Mouse (Mus musculus): ENCODE data around the gene Ppp1r1c. TPM values are rescaled to one million over a fixed set of nuclear protein-coding genes. Genes with fewer than 3 reads are reported as not detected.

Ppp1r1c gene
- total RNA-seq, 2 experiments from 2014 or later: not detected

DNA sequence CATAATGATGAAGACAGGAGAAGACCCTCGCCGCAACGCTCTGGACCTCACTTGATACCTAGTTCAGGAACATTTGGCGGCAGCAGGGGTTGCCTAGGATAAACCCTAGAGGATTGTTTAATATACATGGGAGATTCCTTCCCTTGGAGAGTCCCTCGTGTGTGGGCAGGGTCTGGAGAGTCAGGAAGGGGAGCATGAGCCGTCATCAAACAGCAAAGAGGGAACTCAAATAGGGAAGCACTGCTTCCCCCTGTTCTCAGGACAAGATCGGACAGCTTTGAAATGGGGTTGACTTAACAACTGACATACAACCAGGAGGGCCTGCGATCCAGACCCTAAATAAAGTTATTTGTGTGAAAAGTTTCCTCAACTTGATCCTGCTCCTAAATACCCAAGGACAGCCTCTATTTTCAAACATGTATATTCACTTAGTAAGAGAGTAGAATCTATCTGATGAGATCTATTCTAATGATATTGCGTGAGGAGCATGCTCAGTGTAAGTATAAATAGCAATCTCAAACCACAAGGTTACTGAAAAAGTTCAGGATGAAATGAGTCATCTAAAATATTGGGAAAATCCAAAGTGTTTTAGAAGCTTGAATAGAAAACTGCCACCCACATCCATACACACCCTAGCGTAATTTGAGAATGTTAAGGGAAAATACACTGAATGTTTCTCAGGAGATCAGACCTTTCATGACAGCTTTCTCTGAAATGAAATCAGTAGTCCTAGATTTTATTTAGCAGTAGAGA, 10.9 kb upstream of the Ppp1r1c start:
- DNase-seq (ENCODE audit: extremely low spot score in 1 of 2, low spot score in 2 of 2): no peak
- no peak overlapping the region for H3K27ac ChIP-seq
- no peak overlapping the region for H3K4me3 ChIP-seq
- intact Hi-C loops (cut with DNase I): loop anchor here (5.0 kb wide), 1 partner anchor 66 kb away; no protein-coding TSS in a partner anchor
- no peak for TF ChIP-seq CTCF (IDR thresholded peaks at IDR 0.05)

GRCm38 (mm10) chr2:79698166-79698565, 9.4 kb upstream of the Ppp1r1c start:
- no peak overlapping the region for H3K4me3 ChIP-seq
- peak overlapping the region; percentile 54; the same call in 1 of the 2 replicates for H3K27ac ChIP-seq
- TF ChIP-seq CTCF (IDR thresholded peaks at IDR 0.05): no peak
- DNase-seq (ENCODE audit: extremely low spot score in 1 of 2, low spot score in 2 of 2): no peak
- intact Hi-C loops (cut with DNase I): loop anchor here (5.0 kb wide), 1 partner anchor 64 kb away; no protein-coding TSS in a partner anchor

DNA sequence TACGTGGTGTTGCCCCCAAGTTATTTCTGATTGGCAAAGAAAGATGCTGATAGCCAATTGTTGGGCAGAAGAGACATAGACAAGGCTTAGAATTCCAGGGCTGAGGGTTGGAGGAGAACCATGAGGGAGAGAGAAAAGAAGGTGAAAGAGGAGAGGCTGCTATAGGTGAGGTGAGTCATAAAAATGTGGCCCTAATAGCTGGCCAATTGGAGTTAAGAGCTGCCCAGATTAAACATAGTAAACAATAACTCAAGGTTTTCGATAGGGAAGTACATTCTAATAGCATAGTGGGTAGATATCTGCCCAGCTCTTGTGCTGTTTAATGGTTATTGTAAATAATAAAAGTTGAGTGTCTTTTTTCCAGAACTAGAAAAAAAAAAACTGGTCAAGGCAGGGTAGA, 2.8 kb upstream of the Ppp1r1c start:
- intact Hi-C loops (cut with DNase I): no loop called here
- no peak for TF ChIP-seq CTCF (IDR thresholded peaks at IDR 0.05)
- H3K4me3 ChIP-seq: no peak overlapping the region
- no peak overlapping the region for H3K27ac ChIP-seq
- DNase-seq (ENCODE audit: extremely low spot score in 1 of 2, low spot score in 2 of 2): no peak

DNA sequence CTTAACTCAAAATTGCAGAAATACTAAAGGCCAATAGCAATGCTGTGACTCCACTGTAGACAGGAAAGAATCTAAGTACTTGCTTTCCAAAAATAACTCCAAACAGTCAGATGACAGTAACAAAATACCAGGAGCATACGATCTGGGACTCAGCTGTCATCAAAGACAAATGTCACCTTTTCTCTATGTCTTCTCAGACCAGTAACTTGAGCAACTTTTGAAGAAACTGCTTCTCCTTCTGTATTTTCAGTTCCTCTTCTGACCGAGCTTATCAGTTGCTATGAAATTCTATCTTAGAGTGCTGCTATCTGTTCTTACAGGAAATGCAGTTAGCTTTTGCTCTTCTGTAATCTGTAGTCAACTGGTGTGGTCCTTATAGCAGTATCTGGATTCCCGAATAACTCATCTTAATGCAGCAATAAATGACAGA, 6.1 kb downstream of the Ppp1r1c start:
- no peak for TF ChIP-seq CTCF (IDR thresholded peaks at IDR 0.05)

GRCm38 (mm10) chr2:79714745-79715144, 7.2 kb downstream of the Ppp1r1c start:
- no peak for TF ChIP-seq CTCF (IDR thresholded peaks at IDR 0.05)
- H3K4me3 ChIP-seq: no peak overlapping the region
- intact Hi-C loops (cut with DNase I): no loop called here
- DNase-seq (ENCODE audit: extremely low spot score in 1 of 2, low spot score in 2 of 2): no peak
- no peak overlapping the region for H3K27ac ChIP-seq

More for the DNA sequence above, 6.1 kb downstream of the Ppp1r1c start:
- no peak overlapping the region for H3K4me3 ChIP-seq
- intact Hi-C loops (cut with DNase I): no loop called here
- no peak overlapping the region for H3K27ac ChIP-seq
- DNase-seq (ENCODE audit: extremely low spot score in 1 of 2, low spot score in 2 of 2): no peak

- no peak overlapping the region for H3K27ac ChIP-seq
- TF ChIP-seq CTCF (IDR thresholded peaks at IDR 0.05): no peak
- intact Hi-C loops (cut with DNase I): no loop called here
- DNase-seq (ENCODE audit: extremely low spot score in 1 of 2, low spot score in 2 of 2): no peak
- H3K4me3 ChIP-seq: no peak overlapping the region
Measured at GRCm38 (mm10) chr2:79715925-79716324, 8.3 kb downstream of the Ppp1r1c start.

- no peak for DNase-seq (ENCODE audit: extremely low spot score in 1 of 2, low spot score in 2 of 2)
- no peak for TF ChIP-seq CTCF (IDR thresholded peaks at IDR 0.05)
- Histone ChIP-seq H3K4me3 (no peak overlapping the region), H3K27ac (no peak overlapping the region)
- intact Hi-C loops (cut with DNase I): no loop called here
Measured at GRCm38 (mm10) chr2:79717846-79718245, 10.3 kb downstream of the Ppp1r1c start.

- intact Hi-C loops (cut with DNase I): no loop called here
- no peak for DNase-seq (ENCODE audit: extremely low spot score in 1 of 2, low spot score in 2 of 2)
- Histone ChIP-seq H3K27ac (no peak overlapping the region), H3K4me3 (no peak overlapping the region)
- no peak for TF ChIP-seq CTCF (IDR thresholded peaks at IDR 0.05)
Measured at GRCm38 (mm10) chr2:79722415-79722814, 14.8 kb downstream of the Ppp1r1c start.

- H3K27ac ChIP-seq: no peak overlapping the region
- no peak for DNase-seq (ENCODE audit: extremely low spot score in 1 of 2, low spot score in 2 of 2)
- intact Hi-C loops (cut with DNase I): no loop called here
- no peak overlapping the region for H3K4me3 ChIP-seq
- no peak for TF ChIP-seq CTCF (IDR thresholded peaks at IDR 0.05)
Measured at GRCm38 (mm10) chr2:79738958-79739357, 31.4 kb downstream of the Ppp1r1c start.

DNA sequence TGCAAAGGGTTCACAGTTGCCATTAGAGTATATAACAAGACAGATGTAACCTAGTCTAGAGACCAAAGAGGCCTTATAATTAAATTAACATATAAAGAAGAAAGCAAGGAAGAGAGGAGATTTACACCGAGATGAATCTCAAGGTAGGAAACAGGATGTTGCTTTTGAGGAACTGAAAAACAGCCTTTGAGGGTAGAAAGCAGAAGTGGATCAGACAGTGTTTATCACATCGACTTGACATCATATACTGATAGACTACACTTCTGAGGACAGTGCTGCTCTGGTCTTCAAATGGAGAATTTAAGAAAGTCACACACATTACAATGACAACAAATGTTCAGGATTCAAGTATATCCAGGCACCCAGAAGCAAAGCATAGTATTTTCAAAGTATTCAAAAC, 34.4 kb downstream of the Ppp1r1c start:
- no peak overlapping the region for H3K4me3 ChIP-seq
- intact Hi-C loops (cut with DNase I): no loop called here
- no peak overlapping the region for H3K27ac ChIP-seq
- no peak for TF ChIP-seq CTCF (IDR thresholded peaks at IDR 0.05)
- no peak for DNase-seq (ENCODE audit: extremely low spot score in 1 of 2, low spot score in 2 of 2)

GRCm38 (mm10) chr2:79744164-79744563, 36.6 kb downstream of the Ppp1r1c start:
- TF ChIP-seq CTCF (IDR thresholded peaks at IDR 0.05): no peak
- no peak for DNase-seq (ENCODE audit: extremely low spot score in 1 of 2, low spot score in 2 of 2)
- intact Hi-C loops (cut with DNase I): no loop called here

GRCm38 (mm10) chr2:79751685-79752084, 44.1 kb downstream of the Ppp1r1c start:
- intact Hi-C loops (cut with DNase I): no loop called here
- DNase-seq (ENCODE audit: extremely low spot score in 1 of 2, low spot score in 2 of 2): no peak
- H3K27ac ChIP-seq: no peak overlapping the region
- TF ChIP-seq CTCF (IDR thresholded peaks at IDR 0.05): no peak
- no peak overlapping the region for H3K4me3 ChIP-seq

More at GRCm38 (mm10) chr2:79744164-79744563, 36.6 kb downstream of the Ppp1r1c start:
- H3K27ac ChIP-seq: no peak overlapping the region
- H3K4me3 ChIP-seq: no peak overlapping the region

GRCm38 (mm10) chr2:79760018-79760417, 52.4 kb downstream of the Ppp1r1c start:
- TF ChIP-seq CTCF (IDR thresholded peaks at IDR 0.05): no peak
- peak overlapping the region; percentile 36; the same call in 1 of the 2 replicates for H3K27ac ChIP-seq

More at GRCm38 (mm10) chr2:79760018-79760417, 52.4 kb downstream of the Ppp1r1c start:
- intact Hi-C loops (cut with DNase I): loop anchor here (5.0 kb wide), 1 partner anchor 63 kb away; no protein-coding TSS in a partner anchor
- no peak overlapping the region for H3K4me3 ChIP-seq
- peak in 1 of 2 experiments; percentile 15 for DNase-seq (ENCODE audit: extremely low spot score in 1 of 2, low spot score in 2 of 2)
